Mouse (Mus musculus) gastrocnemius, adult 8-10 months (tissue): ENCODE measurements around the gene Erbb2. TPM values are rescaled to one million over a fixed set of nuclear protein-coding genes. Genes with fewer than 3 reads are reported as not detected.
A peak's percentile ranks its signal among the peaks of the same experiment; 100 is the strongest.
"Not testable (repeated sequence)": the region's sequence is repeated elsewhere in the genome, so short reads cannot be mapped to it uniquely, and the experiment has no call there.

ENCODE experiments used
- DNase-seq, 2 experiments: peaks; one replicate each; pipeline ENCODE4 v3.0.0; 2022; ENCODE audit warnings: low spot score in 2 of 2
- total RNA-seq, 4 experiments: library from RNA; stranded (reverse); gene quantifications; 2 replicates each; pipeline ENCODE4 v1.2.4; 2022

Gene Erbb2
- 1 to 10 TPM; 1.3 to 1.5 (median 1.4) TPM for total RNA-seq

GRCm38 (mm10) chr11:98412273-98412796 is at the start of gene Erbb2:
Erbb2 (plus strand) TSS chr11:98412470.
- peak in 1 of 2 experiments; percentile 34 for DNase-seq

GRCm38 (mm10) chr11:98363817-98364216 is 48.5 kb upstream of the Erbb2 start:
- no peak for DNase-seq

GRCm38 (mm10) chr11:98364410-98364809 is 47.9 kb upstream of the Erbb2 start:
- no peak for DNase-seq

GRCm38 (mm10) chr11:98366290-98366689 is 46.0 kb upstream of the Erbb2 start:
- no peak for DNase-seq

- DNase-seq, result no peak
Measured at GRCm38 (mm10) chr11:98367171-98367862, 45.0 kb upstream of the Erbb2 start.

- no peak for DNase-seq
Measured at GRCm38 (mm10) chr11:98367863-98368186, 44.4 kb upstream of the Erbb2 start.

GRCm38 (mm10) chr11:98369337-98369736 is 42.9 kb upstream of the Erbb2 start:
- no peak for DNase-seq

GRCm38 (mm10) chr11:98370588-98370987 is 41.7 kb upstream of the Erbb2 start:
- DNase-seq, result no peak

- no peak for DNase-seq
Measured at GRCm38 (mm10) chr11:98371556-98372240, 40.6 kb upstream of the Erbb2 start.

- no peak for DNase-seq
Measured at GRCm38 (mm10) chr11:98372406-98372805, 39.9 kb upstream of the Erbb2 start.

GRCm38 (mm10) chr11:98373244-98373643 is 39.0 kb upstream of the Erbb2 start:
- no peak for DNase-seq

- DNase-seq, result no peak
Measured at GRCm38 (mm10) chr11:98374266-98374665, 38.0 kb upstream of the Erbb2 start.

GRCm38 (mm10) chr11:98376756-98377155 is 35.5 kb upstream of the Erbb2 start:
- DNase-seq, result no peak

GRCm38 (mm10) chr11:98377787-98378186 is 34.5 kb upstream of the Erbb2 start:
- peak in 1 of 2 experiments; percentile 84 for DNase-seq

GRCm38 (mm10) chr11:98379379-98379778 is 32.9 kb upstream of the Erbb2 start:
- no peak for DNase-seq

- no peak for DNase-seq
Measured at GRCm38 (mm10) chr11:98380106-98380505, 32.2 kb upstream of the Erbb2 start.

GRCm38 (mm10) chr11:98381651-98382050 is 30.6 kb upstream of the Erbb2 start:
- DNase-seq, result no peak

GRCm38 (mm10) chr11:98382405-98382804 is 29.9 kb upstream of the Erbb2 start:
- DNase-seq, result not testable (repeated sequence)

GRCm38 (mm10) chr11:98383261-98384030 is 28.8 kb upstream of the Erbb2 start, which contains the start of gene Tcap:
Tcap (plus strand) TSS chr11:98383811.
- DNase-seq, result peak; percentile 73 to 80

GRCm38 (mm10) chr11:98384216-98384615 is 28.1 kb upstream of the Erbb2 start:
- no peak for DNase-seq

- DNase-seq, result peak; percentile 84 to 88
Measured at GRCm38 (mm10) chr11:98384721-98385637, 27.3 kb upstream of the Erbb2 start.
